Mouse (Mus musculus): ENCODE results near the gene Eno3. TPM values are rescaled to one million over a fixed set of nuclear protein-coding genes. Genes with fewer than 3 reads are reported as not detected.
A peak's percentile ranks its signal among the peaks of the same experiment; 100 is the strongest.

Eno3 gene
- total RNA-seq, 1 experiment = 31.7 TPM

DNA sequence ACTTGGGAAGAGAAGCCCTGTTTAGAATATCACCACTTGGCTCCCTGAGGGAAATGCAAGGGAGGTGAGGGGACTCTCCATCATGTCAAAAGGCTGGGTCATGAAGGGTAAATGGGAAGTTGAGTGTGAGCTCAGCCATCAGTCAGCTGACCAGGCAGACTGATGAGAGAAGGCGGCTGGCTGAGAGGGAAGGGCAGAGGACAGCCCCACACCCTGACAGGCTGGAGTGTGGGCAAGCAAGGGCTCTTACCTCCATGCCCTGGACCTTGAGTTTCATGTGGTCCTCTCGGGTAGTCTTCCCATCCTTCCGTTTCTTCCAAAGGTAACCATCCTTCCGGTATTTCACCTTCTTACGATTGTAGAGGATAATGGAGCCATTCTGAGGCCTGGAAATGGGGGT, 26.6 kb downstream of the Eno3 start:
- no peak for DNase-seq (ENCODE audit: low read depth, low spot score)
- peaks cover 5 to 24% of the 10 kb centered on the region in 2 experiments; a peak in 3 of 4 replicates for H3K4me1 ChIP-seq (ENCODE audit: control insufficient read depth in 2 of 2, insufficient read depth in 2 of 2, low read length in 2 of 2, poor library complexity in 1 of 2)
- in situ Hi-C loops (cut with MboI; ENCODE audit: low sequenced_read_pairs in 2 of 2, unreplicated experiment in 2 of 2) = no loop called here
- peaks cover 6% of the 10 kb centered on the region; the same call in 1 of the 2 replicates for H3K36me3 ChIP-seq (ENCODE audit: control insufficient read depth, insufficient read depth, low read length, poor library complexity, severe bottlenecking)
- TF ChIP-seq HCFC1 (IDR thresholded peaks at IDR 0.05; ENCODE audit: borderline replicate concordance, insufficient read depth, low read length) (no peak), MAFK (IDR thresholded peaks at IDR 0.05; ENCODE audit: insufficient read depth, low read depth, low read length) (no peak), CHD2 (IDR thresholded peaks at IDR 0.05; ENCODE audit: low read depth, low read length) (no peak), ZNF384 (IDR thresholded peaks at IDR 0.05; ENCODE audit: low read depth, low read length) (no peak), ZC3H11A (IDR thresholded peaks at IDR 0.05; ENCODE audit: borderline replicate concordance, low read depth, low read length) (no peak)
- H3K9ac ChIP-seq (ENCODE audit: insufficient read depth, low read depth, low read length, poor library complexity, severe bottlenecking) = no peak overlapping the region
- no peak overlapping the region for H3K27ac ChIP-seq (ENCODE audit: insufficient read depth, low read depth, low read length, poor library complexity, severe bottlenecking)
- H3K9me3 ChIP-seq (ENCODE audit: control insufficient read depth, insufficient read depth, low read depth, low read length) = no peaks in the 10 kb centered on the region
- H3K4me3 ChIP-seq (ENCODE audit: insufficient read depth in 1 of 2, low read depth in 1 of 2, low read length in 2 of 2, poor library complexity in 1 of 2, severe bottlenecking in 1 of 2) = no peak overlapping the region

DNA sequence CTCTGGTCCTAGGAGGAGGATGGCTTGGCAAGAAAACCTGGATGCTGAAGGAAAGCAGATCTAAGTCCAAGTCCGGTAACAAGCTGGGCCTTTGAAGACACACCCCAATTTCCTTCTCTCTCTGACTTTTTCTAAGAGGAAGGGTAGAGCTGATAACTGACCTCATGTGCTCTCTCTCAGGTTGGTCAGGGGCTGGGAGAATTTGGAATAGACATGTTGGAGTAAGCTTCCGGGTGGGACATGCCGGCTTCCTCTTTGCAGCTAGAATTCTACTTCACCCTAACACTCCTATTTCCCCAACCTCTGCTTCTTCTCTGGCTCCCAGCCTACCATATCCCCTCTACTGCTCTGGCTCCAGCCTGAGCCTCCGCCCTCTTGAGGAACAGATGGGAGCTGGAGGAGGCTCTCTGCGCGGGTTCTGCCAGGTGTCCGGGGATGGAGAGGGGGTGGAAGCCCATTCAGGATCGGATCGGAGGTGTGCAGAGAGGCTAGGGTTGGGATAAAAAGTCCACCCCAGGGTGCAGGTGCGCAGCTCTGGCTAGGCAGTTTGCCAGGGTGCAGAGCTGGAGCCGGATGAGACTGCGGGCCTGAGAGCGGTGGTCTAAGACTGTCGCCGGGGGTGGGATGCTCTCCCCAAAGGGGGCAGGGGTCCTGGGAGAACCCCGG, 30.0 kb downstream of the Eno3 start:
- peaks cover 4 to 14% of the 10 kb centered on the region in 2 experiments; a peak in 3 of 4 replicates for H3K4me1 ChIP-seq (ENCODE audit: control insufficient read depth in 2 of 2, insufficient read depth in 2 of 2, low read length in 2 of 2, poor library complexity in 1 of 2)
- H3K36me3 ChIP-seq (ENCODE audit: control insufficient read depth, insufficient read depth, low read length, poor library complexity, severe bottlenecking) = peaks cover 6% of the 10 kb centered on the region; the same call in 1 of the 2 replicates
- H3K9me3 ChIP-seq (ENCODE audit: control insufficient read depth, insufficient read depth, low read depth, low read length) = no peaks in the 10 kb centered on the region
- H3K4me3 ChIP-seq (ENCODE audit: insufficient read depth in 1 of 2, low read depth in 1 of 2, low read length in 2 of 2, poor library complexity in 1 of 2, severe bottlenecking in 1 of 2) = peak overlapping the region; percentile 83 to 87
- in situ Hi-C loops (cut with MboI; ENCODE audit: low sequenced_read_pairs in 2 of 2, unreplicated experiment in 2 of 2) = no loop called here
- no peak for DNase-seq (ENCODE audit: low read depth, low spot score)
- H3K27ac ChIP-seq (ENCODE audit: insufficient read depth, low read depth, low read length, poor library complexity, severe bottlenecking) = no peak overlapping the region
- TF ChIP-seq CHD2 (IDR thresholded peaks at IDR 0.05; ENCODE audit: low read depth, low read length) (no peak), HCFC1 (IDR thresholded peaks at IDR 0.05; ENCODE audit: borderline replicate concordance, insufficient read depth, low read length) (no peak), MAFK (IDR thresholded peaks at IDR 0.05; ENCODE audit: insufficient read depth, low read depth, low read length) (no peak), ZNF384 (IDR thresholded peaks at IDR 0.05; ENCODE audit: low read depth, low read length) (no peak), ZC3H11A (IDR thresholded peaks at IDR 0.05; ENCODE audit: borderline replicate concordance, low read depth, low read length) (no peak)
- H3K9ac ChIP-seq (ENCODE audit: insufficient read depth, low read depth, low read length, poor library complexity, severe bottlenecking) = peak overlapping the region; percentile 79

DNA sequence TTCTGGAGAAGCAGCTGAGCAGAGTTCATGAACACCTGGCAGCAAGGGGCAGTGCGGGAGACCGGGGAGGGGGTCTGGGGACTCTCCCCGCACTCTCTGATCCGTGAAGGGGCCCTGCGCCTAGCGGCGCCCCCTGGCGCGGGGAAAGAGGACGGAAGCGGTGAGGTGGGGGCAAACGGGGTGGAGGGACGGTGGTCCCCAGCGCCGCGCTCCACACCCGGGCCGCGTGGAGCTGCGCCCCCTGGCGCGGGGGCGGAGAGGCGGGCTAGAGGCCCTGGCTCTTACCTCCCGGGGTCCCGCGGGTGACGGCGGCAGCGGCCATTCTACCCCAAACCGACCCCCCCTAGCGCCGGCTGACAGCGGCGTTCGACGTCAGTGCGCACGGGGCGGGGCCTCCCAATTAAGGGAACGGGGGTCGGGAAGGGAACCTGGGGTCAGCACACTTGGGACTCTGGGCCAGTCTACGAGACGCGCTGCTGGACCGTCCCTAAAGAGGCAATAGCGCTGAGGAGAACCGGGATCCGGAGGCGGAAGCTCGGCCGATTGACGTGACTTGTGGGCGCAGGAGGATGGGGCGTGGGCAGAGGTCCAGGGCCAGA, 30.7 kb downstream of the Eno3 start, which contains the start of gene Camta2:
Camta2 (minus strand) TSS at position 505 of the 599 bp plus-strand sequence.
- in situ Hi-C loops (cut with MboI; ENCODE audit: low sequenced_read_pairs in 2 of 2, unreplicated experiment in 2 of 2) = no loop called here
- peak within 1 kb of the TSS; percentile 79 for H3K9ac ChIP-seq (ENCODE audit: insufficient read depth, low read depth, low read length, poor library complexity, severe bottlenecking)
- peaks cover 1 to 9% of the 10 kb centered on the region in 2 experiments; a peak in 2 of 4 replicates for H3K4me1 ChIP-seq (ENCODE audit: control insufficient read depth in 2 of 2, insufficient read depth in 2 of 2, low read length in 2 of 2, poor library complexity in 1 of 2)
- H3K36me3 ChIP-seq (ENCODE audit: control insufficient read depth, insufficient read depth, low read length, poor library complexity, severe bottlenecking) = peaks cover 6% of the 10 kb centered on the region; the same call in 1 of the 2 replicates
- H3K4me3 ChIP-seq (ENCODE audit: insufficient read depth in 1 of 2, low read depth in 1 of 2, low read length in 2 of 2, poor library complexity in 1 of 2, severe bottlenecking in 1 of 2) = peak within 1 kb of the TSS; percentile 83 to 87
- TF ChIP-seq ZNF384 (IDR thresholded peaks at IDR 0.05; ENCODE audit: low read depth, low read length) = no peak
- DNase-seq (ENCODE audit: low read depth, low spot score) = no peak
- H3K9me3 ChIP-seq (ENCODE audit: control insufficient read depth, insufficient read depth, low read depth, low read length) = no peaks in the 10 kb centered on the region
- H3K27ac ChIP-seq (ENCODE audit: insufficient read depth, low read depth, low read length, poor library complexity, severe bottlenecking) = no peak within 1 kb of the TSS

DNA sequence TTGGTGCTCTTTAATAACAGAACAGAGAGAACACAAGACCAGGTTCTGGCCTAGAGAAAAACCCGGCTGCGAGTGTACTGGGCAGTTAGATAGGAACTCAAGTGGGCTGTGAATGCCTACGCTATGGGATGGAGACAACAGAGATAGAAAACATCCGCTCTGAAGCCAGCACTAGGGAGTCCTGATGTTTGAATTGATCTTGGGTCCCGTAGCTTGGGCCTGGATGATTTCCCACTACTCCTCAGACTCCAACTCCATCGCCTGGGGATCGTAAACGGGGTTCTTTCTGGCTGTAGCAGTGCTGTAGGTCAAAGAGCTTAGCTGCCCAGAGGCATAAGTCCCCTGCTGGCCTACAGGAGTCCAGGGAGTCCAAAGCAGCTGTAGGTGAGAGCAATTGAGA, 31.4 kb downstream of the Eno3 start:
- peak overlapping the region; percentile 83 to 87 for H3K4me3 ChIP-seq (ENCODE audit: insufficient read depth in 1 of 2, low read depth in 1 of 2, low read length in 2 of 2, poor library complexity in 1 of 2, severe bottlenecking in 1 of 2)
- no peak for DNase-seq (ENCODE audit: low read depth, low spot score)
- peaks cover 0 to 4% of the 10 kb centered on the region in 2 experiments; a peak in 2 of 4 replicates for H3K4me1 ChIP-seq (ENCODE audit: control insufficient read depth in 2 of 2, insufficient read depth in 2 of 2, low read length in 2 of 2, poor library complexity in 1 of 2)
- TF ChIP-seq HCFC1 (IDR thresholded peaks at IDR 0.05; ENCODE audit: borderline replicate concordance, insufficient read depth, low read length) (no peak), CHD2 (IDR thresholded peaks at IDR 0.05; ENCODE audit: low read depth, low read length) (no peak)
- no peak overlapping the region for H3K27ac ChIP-seq (ENCODE audit: insufficient read depth, low read depth, low read length, poor library complexity, severe bottlenecking)
- peak overlapping the region; percentile 79; the same call in 1 of the 2 replicates for H3K9ac ChIP-seq (ENCODE audit: insufficient read depth, low read depth, low read length, poor library complexity, severe bottlenecking)
- in situ Hi-C loops (cut with MboI; ENCODE audit: low sequenced_read_pairs in 2 of 2, unreplicated experiment in 2 of 2) = no loop called here
- H3K36me3 ChIP-seq (ENCODE audit: control insufficient read depth, insufficient read depth, low read length, poor library complexity, severe bottlenecking) = peaks cover 5% of the 10 kb centered on the region; the same call in 1 of the 2 replicates
- no peaks in the 10 kb centered on the region for H3K9me3 ChIP-seq (ENCODE audit: control insufficient read depth, insufficient read depth, low read depth, low read length)

Measured in ES-E14 (cell line).